Mouse (Mus musculus) stomach, postnatal 0 days (tissue): ENCODE results near the gene Tnn. TPM values are rescaled to one million over a fixed set of nuclear protein-coding genes. Genes with fewer than 3 reads are reported as not detected.
A peak's percentile ranks its signal among the peaks of the same experiment; 100 is the strongest.

Experiments used
- ATAC-seq: fragments of 200-750 bp; cut with Nextera tagmentation; 2 replicates; pipeline ENCODE4 v1.8.0; 2017; ENCODE audit not compliant: low FRiP score, low TSS enrichment
- DNase-seq: peaks from one replicate; pipeline ENCODE4 v3.0.0-alpha.2; 2016; ENCODE audit warnings: low spot score
- H3K27ac ChIP-seq: fragments of 300-500 bp; sonication (generic); replicated peaks from 2 replicates; pipeline ENCODE4 v1.5.1; 2014; ENCODE audit warnings: mild to moderate bottlenecking, control low read depth
- H3K27me3 ChIP-seq: fragments of 300-500 bp; sonication (generic); 2 replicates; pipeline ENCODE4 v1.6.1; 2014; ENCODE audit warnings: low read length; ENCODE audit not compliant: control insufficient read depth, insufficient read depth
- H3K36me3 ChIP-seq: fragments of 300-500 bp; sonication (generic); 2 replicates; pipeline ENCODE4 v1.6.1; 2014; ENCODE audit warnings: low read length, mixed read lengths; ENCODE audit not compliant: control insufficient read depth, insufficient read depth
- H3K4me1 ChIP-seq: fragments of 300-500 bp; sonication (generic); replicated peaks from 2 replicates; pipeline ENCODE4 v1.6.1; 2014; ENCODE audit warnings: antibody characterized with exemption; ENCODE audit not compliant: control insufficient read depth, insufficient read depth
- H3K4me2 ChIP-seq: fragments of 300-500 bp; sonication (generic); replicated peaks from 2 replicates; pipeline ENCODE4 v1.6.1; 2014; ENCODE audit warnings: low read depth, mild to moderate bottlenecking, control low read depth, moderate library complexity
- H3K4me3 ChIP-seq: fragments of 300-500 bp; sonication (generic); 2 replicates; pipeline ENCODE4 v1.5.1; 2014; ENCODE audit warnings: low read depth, low read length, control low read depth
- H3K9ac ChIP-seq: fragments of 300-500 bp; sonication (generic); 2 replicates; pipeline ENCODE4 v1.6.1; 2014; ENCODE audit warnings: mild to moderate bottlenecking, low read length, control low read depth, mixed read lengths
- H3K9me3 ChIP-seq: fragments of 300-500 bp; sonication (generic); 2 replicates; pipeline ENCODE4 v1.6.1; 2016; ENCODE audit warnings: low read length; ENCODE audit not compliant: control insufficient read depth
- CTCF ChIP-seq: IDR thresholded peaks from 2 replicates; pipeline ENCODE4 v1.5.1; 2016; ENCODE audit warnings: antibody characterized with exemption, low read depth, mild to moderate bottlenecking, moderate library complexity
- EP300 ChIP-seq: optimal IDR thresholded peaks from 2 replicates; pipeline ENCODE3; 2016; ENCODE audit warnings: antibody characterized with exemption
- WGBS: fragments of 180-500 bp; shearing (Covaris S2); extraction: QIAGEN DNeasy Blood & Tissue Kit; methylation state at CpG from one replicate; pipeline ENCODE4 v1.1.7; 2014; 5-methylcytosine and 5-hydroxymethylcytosine counted together
- polyA plus RNA-seq: library from polyadenylated mRNA; unstranded; fragments of >200 nt; fragmentation: Nextera tagmentation; extraction: Ambion mirVana; gene quantifications from 2 replicates; pipeline ENCODE4 v1.2.1, GENCODE M21; 2015

Gene Tnn
- polyA plus RNA-seq, 1 experiment from 2014 or later: 3.7 TPM

- Histone ChIP-seq H3K4me1 (no peaks in the 10 kb centered on the region), H3K27me3 (no peaks in the 10 kb centered on the region), H3K4me3 (no peak overlapping the region), H3K9ac (no peak overlapping the region), H3K27ac (no peak overlapping the region), H3K4me2 (no peak overlapping the region), H3K9me3 (no peaks in the 10 kb centered on the region), H3K36me3 (peaks cover 3% of the 10 kb centered on the region)
- ATAC-seq (peak; percentile 92), DNase-seq (peak; percentile 61)
- TF ChIP-seq CTCF (0 out of 2 replicates have a peak, but pooled peaks have one; percentile 1), EP300 (no peak)
- 56% methylated on average over 14 of the region's 14 CpGs for WGBS
These were observed 74.3 kb downstream of the Tnn start for GRCm38 (mm10) chr1:160078882-160079661.

- DNase-seq: no peak
- H3K36me3 ChIP-seq: peaks cover 3% of the 10 kb centered on the region; the same call in 1 of the 2 replicates
- no peak overlapping the region for H3K27ac ChIP-seq
- no peak for TF ChIP-seq CTCF
- no peak for TF ChIP-seq EP300
- peak; percentile 58; the same call in 1 of the 2 replicates for ATAC-seq
- no peak overlapping the region for H3K4me2 ChIP-seq
- no peaks in the 10 kb centered on the region for H3K4me1 ChIP-seq
- peaks cover 3% of the 10 kb centered on the region for H3K9me3 ChIP-seq
- no peak overlapping the region for H3K9ac ChIP-seq
- WGBS: 75% methylated on average over 7 of the region's 7 CpGs
- no peak overlapping the region for H3K4me3 ChIP-seq
- H3K27me3 ChIP-seq: no peaks in the 10 kb centered on the region
These were observed 88.7 kb downstream of the Tnn start for GRCm38 (mm10) chr1:160064547-160065144.

- Histone ChIP-seq H3K4me2 (no peak overlapping the region), H3K27me3 (no peaks in the 10 kb centered on the region), H3K4me1 (no peaks in the 10 kb centered on the region), H3K9me3 (peaks cover 2% of the 10 kb centered on the region), H3K36me3 (peaks cover 3% of the 10 kb centered on the region; the same call in 1 of the 2 replicates), H3K9ac (no peak overlapping the region), H3K27ac (no peak overlapping the region), H3K4me3 (no peak overlapping the region)
- peak; percentile 76 for TF ChIP-seq CTCF
- TF ChIP-seq EP300: no peak
- DNase-seq (peak; percentile 31), ATAC-seq (no peak)
- WGBS: 52% methylated on average over 3 of the region's 3 CpGs
These were observed 91.5 kb downstream of the Tnn start for GRCm38 (mm10) chr1:160061725-160062366.

DNA sequence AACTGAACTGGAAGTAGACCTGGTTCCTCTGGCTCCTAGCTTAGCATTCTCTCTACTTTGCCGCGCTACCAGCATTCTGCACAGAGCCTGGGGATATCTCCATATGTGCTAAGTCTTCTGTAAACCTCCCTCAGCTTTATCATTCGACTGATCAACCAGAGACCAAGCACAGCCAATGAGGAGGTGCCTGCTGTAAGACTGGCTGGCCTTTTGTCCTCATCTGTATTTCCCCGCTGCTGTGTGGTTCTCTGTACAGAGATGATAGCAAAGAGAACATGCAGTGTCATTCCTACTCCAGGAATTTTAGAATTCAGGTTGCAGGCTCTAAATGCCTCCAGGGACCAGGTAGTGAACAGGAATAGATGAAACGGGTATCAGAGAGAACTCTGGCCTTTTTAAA lies 92.1 kb downstream of the Tnn start:
- ATAC-seq (no peak), DNase-seq (no peak)
- 60% methylated on average over 5 of the region's 5 CpGs for WGBS
- Histone ChIP-seq H3K27me3 (no peaks in the 10 kb centered on the region), H3K36me3 (peaks cover 3% of the 10 kb centered on the region; the same call in 1 of the 2 replicates), H3K4me3 (no peak overlapping the region), H3K4me1 (no peaks in the 10 kb centered on the region), H3K9ac (no peak overlapping the region), H3K27ac (no peak overlapping the region), H3K4me2 (no peak overlapping the region), H3K9me3 (no peaks in the 10 kb centered on the region; the same call in 1 of the 2 replicates)
- TF ChIP-seq CTCF: no peak
- TF ChIP-seq EP300: no peak

GRCm38 (mm10) chr1:160060542-160060941 lies 92.8 kb downstream of the Tnn start:
- ATAC-seq: peak; percentile 44; the same call in 1 of the 2 replicates
- Histone ChIP-seq H3K36me3 (no peaks in the 10 kb centered on the region), H3K9ac (no peak overlapping the region), H3K27me3 (no peaks in the 10 kb centered on the region), H3K4me3 (no peak overlapping the region), H3K4me2 (no peak overlapping the region), H3K4me1 (no peaks in the 10 kb centered on the region), H3K27ac (no peak overlapping the region), H3K9me3 (no peaks in the 10 kb centered on the region)
- no peak for TF ChIP-seq EP300
- no peak for TF ChIP-seq CTCF
- 41% methylated on average over 6 of the region's 6 CpGs for WGBS
- no peak for DNase-seq

- WGBS: 66% methylated on average over 1 of the region's 1 CpGs
- H3K27ac ChIP-seq: no peak overlapping the region
- no peak for DNase-seq
These were observed 93.5 kb downstream of the Tnn start for GRCm38 (mm10) chr1:160059908-160060307.

More at GRCm38 (mm10) chr1:160059908-160060307, 93.5 kb downstream of the Tnn start:
- no peak overlapping the region for H3K9ac ChIP-seq
- TF ChIP-seq CTCF (no peak), EP300 (no peak)
- no peak overlapping the region for H3K4me3 ChIP-seq
- no peaks in the 10 kb centered on the region for H3K9me3 ChIP-seq
- no peaks in the 10 kb centered on the region for H3K27me3 ChIP-seq
- no peaks in the 10 kb centered on the region for H3K36me3 ChIP-seq
- ATAC-seq: no peak
- H3K4me2 ChIP-seq: no peak overlapping the region
- H3K4me1 ChIP-seq: no peaks in the 10 kb centered on the region
